Mouse (Mus musculus): ENCODE results near the gene Ubp1.
A peak's percentile ranks its signal among the peaks of the same experiment; 100 is the strongest.

Gene Ubp1

GRCm38 (mm10) chr9:113970041-113970440, 39.3 kb downstream of the Ubp1 start:
- no peak for DNase-seq

DNA sequence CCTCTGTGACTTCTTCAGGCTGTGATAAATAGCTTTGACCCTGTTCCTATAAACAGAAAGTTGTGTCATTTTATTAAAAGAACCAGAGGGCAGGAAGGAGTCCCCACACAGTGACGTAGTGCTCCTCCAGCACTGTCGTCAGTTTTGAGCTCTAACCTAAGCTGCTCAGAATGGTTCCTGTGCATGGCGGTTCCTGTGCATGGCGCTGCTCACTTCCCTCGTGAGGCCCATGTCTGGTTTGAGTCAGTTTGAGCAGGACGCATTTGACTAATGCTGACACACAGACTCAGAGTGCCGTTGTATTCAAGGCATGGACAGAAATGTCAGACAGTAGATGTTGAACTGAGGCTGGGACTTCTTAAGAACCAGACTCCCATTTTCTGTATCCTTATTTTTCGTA, 40.9 kb downstream of the Ubp1 start:
- DNase-seq: no peak

DNA sequence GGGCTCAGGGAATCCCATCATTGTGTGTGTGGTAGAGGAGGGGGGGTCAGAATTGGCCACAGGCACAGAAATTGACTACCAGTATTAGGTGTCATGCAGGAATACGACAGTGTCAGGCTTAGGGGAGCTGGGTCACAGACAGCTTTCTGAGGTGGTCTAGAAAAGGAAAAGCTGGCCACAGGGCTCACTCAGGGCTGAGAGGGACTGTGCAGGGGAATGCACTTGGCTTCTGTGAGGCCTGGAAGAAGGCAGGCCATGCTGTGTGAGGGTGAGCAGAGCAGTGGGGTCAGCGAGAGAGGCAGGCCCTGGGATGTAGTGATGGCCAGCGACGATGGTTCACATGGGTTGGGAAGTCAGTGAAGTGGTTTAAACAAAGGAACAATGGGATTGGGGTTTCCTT, 43.1 kb downstream of the Ubp1 start:
- no peak for DNase-seq

DNA sequence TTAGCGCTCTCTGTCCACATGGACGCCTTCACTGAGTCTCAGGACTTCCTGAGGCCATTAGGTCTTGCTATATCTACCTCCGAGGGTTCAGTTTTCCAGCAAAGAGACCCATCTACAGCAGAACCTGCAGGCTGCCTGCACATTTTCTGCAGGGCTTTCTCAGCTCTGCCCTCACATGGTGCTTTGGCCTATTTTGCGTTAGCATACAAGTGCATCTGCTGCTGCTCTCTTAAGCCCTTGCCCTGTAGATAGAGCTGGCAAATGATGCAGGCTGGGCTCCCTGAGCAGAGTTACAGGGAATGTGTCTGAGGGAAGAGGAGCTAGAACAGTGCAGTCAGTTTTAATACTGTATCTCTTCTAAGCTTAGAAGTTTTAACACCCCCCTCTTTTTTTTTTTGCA, 44.2 kb downstream of the Ubp1 start:
- DNase-seq: no peak

DNA sequence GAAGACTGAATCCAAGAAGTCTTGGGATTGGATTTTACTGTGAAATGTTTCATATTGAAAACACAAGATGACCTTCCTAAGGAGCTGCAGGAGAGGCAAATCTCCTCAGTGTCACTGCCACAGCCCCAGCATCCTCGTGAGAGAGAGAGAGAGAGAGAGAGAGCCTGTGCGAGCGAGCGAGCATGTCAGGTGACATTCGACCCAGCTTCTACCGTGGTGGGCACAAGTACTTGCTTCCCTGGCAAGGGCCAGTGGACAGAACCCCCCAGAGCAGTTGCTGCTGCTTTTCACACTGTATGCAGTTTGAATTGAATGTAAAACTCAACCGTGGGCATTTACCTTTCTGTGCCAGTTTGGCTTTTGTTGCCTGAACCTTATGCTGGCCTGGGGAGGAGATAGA, 44.7 kb downstream of the Ubp1 start:
- no peak for DNase-seq

DNA sequence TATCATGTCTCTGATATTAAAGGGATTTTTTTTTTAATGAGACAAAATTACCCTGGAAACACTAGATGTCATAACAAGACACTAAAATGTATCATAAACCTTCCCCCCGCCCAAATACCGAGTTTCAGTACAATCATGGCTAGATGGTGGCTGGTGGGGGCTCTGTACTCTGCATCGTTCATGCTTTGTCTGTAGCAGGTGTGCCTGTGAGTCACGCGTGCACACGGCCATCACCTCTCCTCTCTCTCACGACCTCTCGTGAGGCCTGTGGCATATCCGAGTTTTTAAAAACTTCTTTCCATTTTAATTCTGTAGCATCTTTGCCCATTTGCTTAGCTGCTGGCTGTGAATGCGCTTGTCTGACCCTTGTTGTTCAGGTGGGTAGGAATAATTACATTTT, 45.5 kb downstream of the Ubp1 start:
- DNase-seq: no peak

GRCm38 (mm10) chr9:113977225-113977840, 46.6 kb downstream of the Ubp1 start:
- DNase-seq: no peak

DNA sequence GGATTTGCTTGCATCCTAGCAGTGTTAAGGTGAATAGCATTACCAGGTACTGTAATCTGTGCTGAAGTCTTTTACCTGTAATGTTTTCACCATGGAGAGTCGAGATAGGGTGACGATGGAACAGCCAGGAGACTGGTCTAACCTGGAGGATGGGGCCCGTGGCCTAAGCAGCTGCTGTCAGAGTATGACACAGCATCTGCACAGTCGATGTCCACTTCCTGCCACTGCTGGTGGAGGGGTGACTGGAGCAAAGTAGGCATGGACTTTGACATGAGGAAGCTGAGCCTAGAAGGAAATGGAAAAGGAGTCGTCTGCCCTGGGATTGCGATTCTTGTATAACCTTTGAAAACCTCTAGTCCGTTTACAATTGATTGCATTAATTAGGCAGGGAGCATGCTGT, 47.9 kb downstream of the Ubp1 start:
- no peak for DNase-seq

DNA sequence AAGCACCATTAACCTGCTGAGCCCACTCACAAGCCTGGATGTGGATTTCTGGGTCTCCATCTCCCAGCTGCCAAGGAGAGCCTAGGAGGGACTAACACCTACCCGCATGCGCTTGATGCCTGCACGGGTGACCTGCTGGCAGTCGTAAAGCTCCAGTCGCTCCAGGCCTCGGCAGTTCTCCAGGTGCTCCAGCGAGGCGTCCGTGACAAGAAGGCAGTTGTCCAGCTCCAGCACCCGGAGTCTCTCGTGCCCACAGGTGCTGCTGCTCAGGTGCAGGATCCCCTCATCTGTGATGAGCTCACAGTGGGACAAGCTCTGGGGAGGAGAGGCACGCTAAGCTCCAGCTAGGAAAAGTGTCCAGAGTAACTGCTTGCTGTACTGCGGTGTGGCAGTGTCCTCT, 48.6 kb downstream of the Ubp1 start:
- DNase-seq: no peak

- DNase-seq: peak; percentile 70
Measured at GRCm38 (mm10) chr9:113981099-113981880, 50.6 kb downstream of the Ubp1 start.

GRCm38 (mm10) chr9:113982451-113982850, 51.7 kb downstream of the Ubp1 start:
- DNase-seq: no peak

DNA sequence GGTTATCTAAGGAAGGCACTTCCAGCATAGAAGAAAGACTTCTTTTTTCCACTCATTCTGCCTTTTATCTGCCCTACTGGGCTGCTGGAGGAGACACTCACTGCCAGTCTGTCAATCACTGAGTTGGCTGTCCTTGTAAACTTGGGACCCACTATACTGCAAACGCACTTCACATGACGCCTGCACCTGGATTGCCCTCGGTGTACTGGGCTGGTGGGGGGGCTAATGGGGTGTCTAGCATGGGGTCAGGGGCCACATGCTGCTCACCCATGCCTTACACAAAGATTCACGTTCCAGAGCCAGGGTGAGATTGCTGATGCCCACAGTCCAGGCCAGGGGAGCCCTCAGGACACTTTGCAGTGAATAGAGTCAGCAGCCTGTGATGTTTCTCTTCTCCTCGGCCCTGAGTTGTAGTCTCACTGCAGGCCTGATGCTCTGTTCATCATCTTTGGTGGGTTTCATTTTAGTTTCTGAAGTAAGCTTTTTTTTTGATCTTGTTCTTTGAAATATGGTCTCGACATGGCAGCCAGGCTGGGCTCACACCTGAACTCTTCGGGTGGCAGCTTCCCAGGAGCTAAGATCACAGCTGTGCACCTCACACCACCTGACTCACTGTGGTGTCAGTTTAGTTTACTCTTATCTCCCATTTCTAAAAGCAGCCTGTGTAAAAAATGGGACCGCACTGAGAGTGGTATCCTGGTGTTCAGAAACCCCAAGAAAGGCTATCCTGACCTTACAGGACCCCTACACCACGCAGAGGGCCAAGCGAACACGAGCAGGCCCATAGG, 52.3 kb downstream of the Ubp1 start:
- no peak for DNase-seq

DNA sequence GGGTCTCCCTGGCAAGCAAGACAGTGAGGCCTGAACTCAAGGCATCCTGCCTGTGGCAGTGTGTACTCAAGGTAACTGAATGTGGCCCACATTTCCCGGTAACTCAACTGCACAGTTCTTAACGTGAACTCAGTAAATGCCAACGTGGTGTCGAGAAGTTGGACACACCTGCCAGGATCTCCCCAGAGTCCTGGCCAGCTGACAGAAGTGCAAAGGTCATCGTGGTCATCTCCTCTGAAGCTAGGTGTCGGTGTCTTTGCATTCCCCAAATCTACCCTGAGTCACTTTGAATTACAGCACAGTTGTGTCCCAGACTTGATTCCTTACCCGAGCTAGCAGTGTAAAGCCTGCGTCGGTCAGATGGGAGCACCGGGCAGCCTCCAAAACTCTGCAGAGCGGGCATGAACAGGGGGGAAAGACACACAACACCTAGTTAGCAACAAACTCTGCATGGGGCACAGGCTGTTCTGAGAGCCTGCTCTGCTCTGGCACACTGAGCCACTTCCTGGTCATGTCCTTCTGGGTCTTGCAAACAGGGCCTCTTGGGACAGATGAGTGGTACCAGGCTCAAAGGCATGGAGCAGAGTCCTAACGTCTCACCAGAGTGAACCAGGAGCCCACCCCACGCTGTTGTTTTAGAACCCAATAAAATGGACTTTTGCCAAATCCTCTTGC, 54.3 kb downstream of the Ubp1 start:
- no peak for DNase-seq

DNA sequence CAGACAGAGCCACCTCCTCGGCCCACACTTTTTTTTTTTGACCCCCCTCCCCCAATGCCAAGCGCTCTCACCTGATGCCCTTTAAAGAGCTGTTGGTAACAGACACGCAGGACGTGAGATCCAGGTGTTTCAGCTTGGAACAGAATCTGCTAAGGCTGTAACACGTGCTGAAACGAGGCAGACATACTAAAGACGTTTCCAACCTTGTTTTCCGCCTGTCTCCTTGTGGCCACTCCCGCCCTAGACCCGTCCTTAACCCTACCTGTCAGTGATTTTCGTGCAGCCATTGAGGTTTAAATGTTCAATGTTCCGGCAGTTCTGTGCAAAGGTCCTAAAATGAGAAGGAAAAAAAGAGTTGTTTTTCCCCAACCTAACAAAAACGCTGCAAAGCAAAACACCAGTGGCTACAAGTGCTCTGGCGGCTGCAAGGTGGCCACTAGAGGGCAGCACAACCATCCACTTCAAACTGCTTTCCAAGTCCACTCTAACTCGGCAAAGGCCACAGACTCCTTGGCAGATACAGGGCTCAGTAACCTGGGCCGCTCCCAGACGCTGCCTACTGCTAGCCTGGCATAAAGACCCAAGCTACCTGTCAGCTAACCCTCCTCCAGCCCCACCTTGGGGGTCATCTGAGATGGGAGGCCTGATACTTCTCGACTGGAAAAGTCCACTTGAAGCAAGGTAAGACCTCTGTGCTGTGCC, 60.0 kb downstream of the Ubp1 start:
- peak; percentile 68 for DNase-seq

- no peak for DNase-seq
Measured at GRCm38 (mm10) chr9:113992810-113993209, 62.1 kb downstream of the Ubp1 start.

DNA sequence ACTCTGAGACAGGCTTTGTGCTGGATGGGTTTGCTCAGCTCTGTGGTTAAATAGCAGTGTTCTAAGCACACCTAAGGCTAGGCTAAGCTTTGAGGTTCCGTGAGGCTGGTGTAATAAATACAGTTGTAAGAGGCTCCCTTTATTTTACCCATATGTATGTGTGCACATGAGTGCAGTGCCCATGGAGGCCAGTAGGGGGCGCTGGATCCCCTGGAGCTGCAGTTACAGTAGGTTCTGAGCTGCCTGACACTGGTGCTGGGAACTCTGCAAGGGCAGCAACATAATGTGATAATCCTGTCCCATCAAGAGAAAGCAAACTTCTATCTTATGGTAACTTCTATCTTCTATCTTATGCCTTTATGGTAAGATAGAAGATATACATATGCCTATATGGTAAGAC, 67.6 kb downstream of the Ubp1 start:
- DNase-seq: no peak

GRCm38 (mm10) chr9:114006801-114007200, 76.1 kb downstream of the Ubp1 start:
- no peak for DNase-seq

GRCm38 (mm10) chr9:114007850-114008350, 77.2 kb downstream of the Ubp1 start:
- no peak for DNase-seq

GRCm38 (mm10) chr9:114009526-114009925, 78.8 kb downstream of the Ubp1 start:
- DNase-seq: no peak

GRCm38 (mm10) chr9:114011203-114011602, 80.5 kb downstream of the Ubp1 start:
- DNase-seq: no peak

DNA sequence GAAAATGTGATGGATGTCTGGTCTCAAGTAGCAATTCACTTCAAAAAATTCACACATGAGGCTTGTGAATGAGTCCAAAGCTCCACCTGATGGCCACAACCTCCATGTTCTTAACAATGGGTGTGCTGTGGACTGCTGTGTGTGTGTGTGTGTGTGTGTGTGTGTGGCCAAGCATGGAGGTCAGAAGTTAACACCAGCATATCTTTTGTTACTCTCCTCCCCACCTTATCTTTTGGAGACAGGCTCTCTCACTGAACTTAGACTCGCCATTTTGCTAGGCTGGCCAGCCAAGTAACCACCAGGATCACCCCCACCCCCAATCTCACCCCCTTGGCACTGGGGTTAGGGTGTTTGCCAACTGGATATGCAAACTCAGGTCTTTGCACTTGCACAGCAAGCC, 83.3 kb downstream of the Ubp1 start:
- DNase-seq: no peak

GRCm38 (mm10) chr9:114015724-114016123, 85.0 kb downstream of the Ubp1 start:
- no peak for DNase-seq

- no peak for DNase-seq
Measured at GRCm38 (mm10) chr9:114016402-114016801, 85.7 kb downstream of the Ubp1 start.

Data from layer of hippocampus, adult 9-11 months (tissue).